Mouse (Mus musculus): ENCODE measurements around the gene Prkcb.
"Not testable (repeated sequence)": the region's sequence is repeated elsewhere in the genome, so short reads cannot be mapped to it uniquely, and the experiment has no call there.

Prkcb gene

GRCm38 (mm10) chr7:122288605-122289242, at the start of gene Prkcb:
Gene Prkcb, plus strand, starts transcription at chr7:122288751.
- peak; percentile 81 for DNase-seq

DNA sequence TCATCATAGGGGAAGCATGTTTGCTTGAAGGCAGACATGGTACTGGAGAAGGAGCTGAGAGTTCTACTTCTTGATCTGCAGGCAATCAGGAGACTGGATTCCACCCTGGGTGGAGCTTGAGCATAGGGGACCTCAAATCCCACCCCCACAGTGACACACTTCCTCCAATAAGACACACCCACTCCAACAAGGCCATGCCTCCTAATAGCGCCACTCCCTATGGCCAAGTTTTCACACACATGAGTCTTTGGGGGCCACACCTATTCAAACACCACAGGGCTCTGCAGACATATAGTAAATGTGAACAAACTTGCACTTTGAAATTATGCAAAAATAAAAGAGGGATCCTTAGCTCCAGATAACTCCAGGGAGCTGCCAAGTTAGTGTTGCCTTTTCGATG, 49.6 kb upstream of the Prkcb start:
- no peak for DNase-seq

GRCm38 (mm10) chr7:122240413-122241119, 48.0 kb upstream of the Prkcb start:
- DNase-seq, result no peak

- no peak for DNase-seq
These were observed 46.3 kb upstream of the Prkcb start for GRCm38 (mm10) chr7:122242260-122242659.

DNA sequence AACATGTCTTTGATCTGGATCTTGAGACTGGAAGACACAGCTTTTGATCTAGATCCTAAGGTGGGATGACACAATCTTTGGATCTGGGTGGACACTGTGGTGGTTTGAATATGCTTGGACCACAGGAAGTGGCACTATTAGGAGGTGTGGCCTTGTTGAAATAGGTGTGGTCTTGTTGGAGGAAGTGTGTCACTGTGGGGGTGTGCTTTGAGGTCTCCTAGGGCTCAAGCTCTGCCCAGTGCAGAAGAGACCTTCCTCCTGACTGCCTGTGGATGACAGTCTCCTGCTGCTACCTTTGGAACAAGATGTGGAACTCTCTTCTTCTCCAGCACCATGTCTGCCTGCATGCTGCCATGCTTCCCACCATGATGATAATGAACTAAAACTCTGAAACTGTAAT, 45.8 kb upstream of the Prkcb start:
- DNase-seq, result not testable (repeated sequence)

DNA sequence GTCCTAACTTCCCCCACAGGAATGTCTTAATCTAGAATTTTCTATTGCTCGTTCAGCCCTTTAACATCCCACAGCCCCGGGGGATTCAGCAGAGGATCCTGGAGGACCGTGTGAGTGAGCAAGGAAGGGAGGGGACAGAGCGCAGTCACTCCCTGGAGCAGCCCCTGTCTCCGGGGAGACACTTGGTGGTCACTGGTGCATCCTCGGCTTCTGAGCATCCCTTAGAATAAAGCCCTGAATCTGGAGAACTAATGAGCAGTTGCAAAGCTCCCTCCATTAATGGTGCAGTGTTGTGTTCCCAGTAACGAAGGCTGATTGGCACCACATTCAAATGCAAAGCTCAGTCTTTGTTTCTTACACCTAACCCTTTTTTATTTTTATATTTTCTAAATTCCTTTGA, 44.4 kb upstream of the Prkcb start:
- no peak for DNase-seq

DNA sequence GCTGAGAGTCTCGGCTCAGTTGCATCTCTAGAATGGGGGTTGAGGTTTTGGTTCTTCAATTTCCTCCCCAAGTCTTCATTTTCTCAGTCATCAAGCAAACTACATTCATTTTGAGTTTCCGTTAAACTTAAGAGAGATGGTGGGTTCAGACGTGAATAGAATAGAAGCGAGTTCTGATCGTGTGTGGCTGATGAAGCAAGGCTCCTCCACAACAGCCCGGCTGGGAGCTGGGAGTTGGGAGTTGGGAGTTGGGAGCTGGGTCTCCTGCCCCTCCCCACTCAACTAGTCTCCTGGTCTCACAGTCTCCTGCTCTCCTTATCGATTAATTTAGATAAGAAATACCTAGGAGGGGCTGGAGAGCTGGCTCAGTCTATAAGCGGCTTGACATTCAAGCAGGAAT, 44.0 kb upstream of the Prkcb start:
- DNase-seq, result no peak

GRCm38 (mm10) chr7:122245976-122246375, 42.6 kb upstream of the Prkcb start:
- no peak for DNase-seq

GRCm38 (mm10) chr7:122247254-122247864, 41.2 kb upstream of the Prkcb start:
- DNase-seq, result no peak

GRCm38 (mm10) chr7:122249321-122249821, 39.2 kb upstream of the Prkcb start:
- no peak for DNase-seq

DNA sequence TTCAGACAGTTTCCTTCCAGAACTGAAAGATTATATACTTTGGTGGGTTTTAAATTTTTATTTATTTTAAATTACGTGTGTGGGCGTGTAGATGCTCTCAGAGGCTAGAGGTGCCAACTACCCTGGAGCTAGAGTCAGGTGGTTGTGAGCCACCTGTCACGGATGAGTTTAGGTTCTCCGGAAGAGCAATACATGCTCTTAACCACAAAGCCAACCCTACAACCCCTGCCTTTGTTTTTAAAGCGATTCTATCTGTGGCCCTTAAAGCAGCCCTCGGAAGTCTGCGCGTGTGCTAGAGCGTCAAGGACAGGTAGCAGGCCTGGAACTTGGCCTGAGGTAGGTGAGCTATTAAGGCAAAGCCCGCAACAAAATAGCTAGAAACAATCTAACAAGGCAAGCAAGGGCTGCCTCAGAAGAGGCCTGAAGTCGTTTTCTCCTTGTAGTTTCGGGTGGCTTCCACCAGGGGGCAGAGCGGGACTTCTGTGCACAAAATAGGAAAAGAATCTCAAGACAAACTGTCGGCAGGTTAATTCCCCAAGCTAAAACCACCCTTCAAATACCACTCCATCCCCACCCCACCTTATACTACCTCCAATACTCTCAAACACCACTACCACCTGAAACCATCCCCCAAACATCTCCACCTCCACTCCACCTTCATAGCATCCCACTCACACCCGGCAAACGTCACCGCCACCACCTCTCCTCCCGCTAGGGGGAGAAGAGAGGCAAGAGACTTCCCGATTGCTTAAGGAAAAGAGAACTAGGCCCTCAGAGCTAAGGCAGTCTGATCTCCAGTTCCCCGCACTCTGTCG, 37.1 kb upstream of the Prkcb start:
- peak; percentile 74 for DNase-seq

DNA sequence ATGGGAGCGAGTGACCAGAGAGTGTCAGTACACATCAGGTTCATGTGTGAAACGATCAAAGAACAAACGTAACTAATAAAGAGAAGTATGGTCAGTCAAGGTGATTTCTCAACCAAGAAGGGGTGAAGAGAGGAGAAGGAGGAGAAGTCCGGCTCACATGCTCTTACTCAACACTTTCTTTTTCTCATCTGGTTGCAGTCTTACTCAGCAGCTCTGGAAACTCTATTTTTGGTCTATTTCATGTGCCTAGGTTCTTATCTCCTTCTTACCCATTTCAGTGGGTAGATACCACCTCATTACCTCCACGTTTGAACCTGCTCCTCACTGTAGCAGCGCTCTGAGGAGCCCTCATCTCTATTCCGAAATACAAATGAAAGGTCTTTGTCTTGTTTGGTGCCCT, 31.8 kb upstream of the Prkcb start:
- DNase-seq, result no peak

- DNase-seq, result no peak
These were observed 30.0 kb upstream of the Prkcb start for GRCm38 (mm10) chr7:122258521-122258920.

DNA sequence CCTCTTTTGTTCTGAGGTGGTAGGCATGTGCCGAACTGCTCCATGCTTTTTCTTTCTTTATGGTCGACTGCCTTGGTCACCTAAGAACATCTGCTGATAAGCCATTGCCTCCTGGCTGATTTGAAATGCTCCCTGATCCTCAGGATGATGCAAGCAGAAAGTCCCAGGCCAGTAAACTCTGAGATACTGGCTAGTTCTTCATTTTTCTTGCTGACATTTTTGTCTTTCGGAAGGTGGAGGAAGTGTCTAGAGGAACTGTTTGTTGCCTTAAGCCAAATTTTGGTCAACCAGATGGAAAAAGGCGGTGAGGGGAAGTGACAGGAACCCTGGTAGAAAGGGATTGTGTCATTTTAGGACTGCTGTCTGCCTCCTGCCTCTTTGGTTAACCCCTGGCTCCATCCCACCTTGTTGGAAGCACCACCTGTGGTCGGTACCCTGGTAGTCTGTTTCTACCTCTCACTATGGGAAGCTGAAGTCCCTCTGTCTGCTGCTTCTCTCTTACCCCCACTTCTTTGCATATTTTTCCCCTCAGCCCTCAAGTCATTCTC, 28.4 kb upstream of the Prkcb start:
- DNase-seq, result no peak

GRCm38 (mm10) chr7:122268983-122269486, 19.5 kb upstream of the Prkcb start:
- no peak for DNase-seq

- DNase-seq, result no peak
These were observed 16.2 kb upstream of the Prkcb start for GRCm38 (mm10) chr7:122272334-122272733.

DNA sequence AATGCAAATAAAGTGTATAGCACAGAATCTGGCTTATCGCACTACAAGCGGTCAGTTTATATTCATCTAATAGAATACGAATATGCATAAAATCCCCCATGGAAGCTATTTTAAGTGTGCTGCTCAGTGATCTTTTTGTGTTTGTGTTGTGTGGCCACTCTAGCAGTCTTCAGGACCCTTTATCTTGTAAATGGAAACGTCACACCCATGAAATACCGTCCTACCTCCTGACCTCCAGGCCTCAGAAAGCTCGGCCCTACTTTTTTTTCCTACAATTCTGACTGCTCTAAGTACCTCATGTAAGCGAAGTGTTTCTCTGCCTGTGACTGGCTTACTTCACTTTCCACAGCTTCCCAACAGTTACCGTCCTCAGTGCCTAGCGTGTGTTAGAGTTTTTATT, 9.0 kb upstream of the Prkcb start:
- no peak for DNase-seq

DNA sequence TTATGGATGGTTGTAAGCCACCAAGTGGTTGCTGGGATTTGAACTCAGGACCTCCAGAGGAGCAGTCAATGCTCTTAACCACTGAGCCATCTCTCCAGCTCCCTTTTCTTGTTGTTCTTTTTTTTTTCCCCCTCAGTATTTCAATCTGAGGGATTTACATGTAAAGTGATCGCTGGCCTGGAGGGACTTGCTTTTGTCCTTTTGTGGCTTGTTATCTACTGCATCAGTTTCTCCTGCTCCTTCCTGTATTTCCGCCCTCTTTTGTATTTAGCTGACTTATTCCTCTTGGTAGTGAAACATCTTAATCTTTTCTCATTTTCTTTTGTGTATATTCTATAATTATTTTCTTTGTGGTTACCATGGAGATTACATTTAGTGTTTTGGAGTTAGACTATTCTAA, 8.2 kb upstream of the Prkcb start:
- no peak for DNase-seq

DNA sequence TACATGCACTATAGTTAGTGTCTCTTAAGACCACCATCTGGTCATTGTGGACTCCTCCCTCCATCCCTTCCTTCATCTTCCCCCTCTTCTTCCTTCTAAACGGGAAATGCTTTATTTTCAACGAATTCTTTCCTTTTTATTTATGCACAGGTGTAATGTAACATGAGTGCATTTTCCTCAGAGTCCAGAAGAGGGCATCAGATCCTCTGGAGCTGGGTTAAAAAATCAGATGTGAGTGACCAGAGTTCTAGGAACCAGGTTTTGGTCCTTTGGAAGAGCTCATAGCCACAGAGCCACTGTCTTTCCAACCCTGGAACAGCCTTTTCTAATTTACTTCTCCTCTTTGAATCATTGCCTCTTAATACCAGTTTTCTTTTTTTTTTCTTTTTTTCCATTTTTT, 6.0 kb upstream of the Prkcb start:
- DNase-seq, result no peak

DNA sequence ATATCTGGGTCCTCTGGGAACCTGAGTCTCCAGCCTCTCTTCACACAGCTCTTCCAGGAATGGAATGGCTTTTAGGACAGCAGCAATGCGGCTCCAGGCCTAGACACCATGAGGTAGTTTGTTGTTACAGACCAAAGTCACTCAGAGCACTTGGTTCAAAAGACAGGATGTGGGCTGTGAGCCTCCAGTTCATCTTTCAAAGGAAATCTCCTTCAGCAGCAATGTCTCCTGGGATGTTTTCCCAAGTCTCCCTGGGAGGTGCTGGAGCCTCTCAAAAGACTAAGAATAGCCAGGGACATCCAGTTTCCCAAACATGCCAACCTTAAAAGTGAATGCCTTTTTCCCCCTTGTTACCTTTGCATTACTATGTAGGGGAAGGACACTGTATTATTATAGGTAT, 1.3 kb upstream of the Prkcb start:
- DNase-seq, result no peak

- peak; percentile 53 for DNase-seq
These were observed 926 bp downstream of the Prkcb start for GRCm38 (mm10) chr7:122289243-122290111.

- peak; percentile 74 for DNase-seq
These were observed 1.6 kb downstream of the Prkcb start for GRCm38 (mm10) chr7:122290165-122290564.

All from right cerebral cortex, postnatal 4 days (tissue).